Mouse (Mus musculus) liver, postnatal 0 days (tissue): ENCODE results near the gene Zfp729a.

Experiments used
- CTCF ChIP-seq: sonication (generic); IDR thresholded peaks from 2 replicates; pipeline ENCODE4 v1.5.1; 2016; ENCODE audit warnings: antibody characterized with exemption, low read depth
- EP300 ChIP-seq: IDR thresholded peaks from 2 replicates; pipeline ENCODE4 v1.6.1; 2016; ENCODE audit warnings: antibody characterized with exemption, low read depth, mild to moderate bottlenecking

DNA sequence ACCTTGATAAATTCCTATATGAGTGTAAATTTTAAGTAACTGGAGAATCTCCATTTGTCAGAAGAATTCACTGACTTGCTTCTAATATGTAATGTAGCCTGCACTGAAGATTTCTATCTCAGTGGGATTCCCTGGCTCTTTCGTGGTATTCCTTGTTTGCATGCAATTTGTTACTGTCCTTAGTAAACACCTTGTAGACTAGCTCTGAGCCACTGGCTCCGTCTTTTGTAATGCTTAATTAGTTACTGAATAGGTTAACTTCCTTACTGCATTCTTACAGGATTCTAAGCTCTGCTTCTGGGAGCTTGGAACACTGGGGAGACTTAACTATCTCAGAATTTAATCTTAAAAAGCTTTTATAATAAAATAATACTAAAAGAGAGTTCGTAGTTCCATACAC, 14.9 kb upstream of the Zfp729a start:
- TF ChIP-seq CTCF (no peak), EP300 (no peak)
